Mouse (Mus musculus) lung, adult 2 months (tissue): Measurements from ENCODE around the gene Tcf20.

ENCODE experiments used
- CTCF ChIP-seq: fragments of 200-500 bp; IDR thresholded peaks from 2 replicates; pipeline ENCODE4 v1.5.1; 2011; ENCODE audit warnings: mild to moderate bottlenecking, low read length, control low read depth; ENCODE audit not compliant: insufficient read depth
- POLR2A ChIP-seq: fragments of 200-500 bp; IDR thresholded peaks from 2 replicates; pipeline ENCODE4 v1.6.1; 2011; ENCODE audit warnings: low read depth, mild to moderate bottlenecking, control low read depth, low read length, borderline replicate concordance; ENCODE audit errors: extremely low read depth

DNA sequence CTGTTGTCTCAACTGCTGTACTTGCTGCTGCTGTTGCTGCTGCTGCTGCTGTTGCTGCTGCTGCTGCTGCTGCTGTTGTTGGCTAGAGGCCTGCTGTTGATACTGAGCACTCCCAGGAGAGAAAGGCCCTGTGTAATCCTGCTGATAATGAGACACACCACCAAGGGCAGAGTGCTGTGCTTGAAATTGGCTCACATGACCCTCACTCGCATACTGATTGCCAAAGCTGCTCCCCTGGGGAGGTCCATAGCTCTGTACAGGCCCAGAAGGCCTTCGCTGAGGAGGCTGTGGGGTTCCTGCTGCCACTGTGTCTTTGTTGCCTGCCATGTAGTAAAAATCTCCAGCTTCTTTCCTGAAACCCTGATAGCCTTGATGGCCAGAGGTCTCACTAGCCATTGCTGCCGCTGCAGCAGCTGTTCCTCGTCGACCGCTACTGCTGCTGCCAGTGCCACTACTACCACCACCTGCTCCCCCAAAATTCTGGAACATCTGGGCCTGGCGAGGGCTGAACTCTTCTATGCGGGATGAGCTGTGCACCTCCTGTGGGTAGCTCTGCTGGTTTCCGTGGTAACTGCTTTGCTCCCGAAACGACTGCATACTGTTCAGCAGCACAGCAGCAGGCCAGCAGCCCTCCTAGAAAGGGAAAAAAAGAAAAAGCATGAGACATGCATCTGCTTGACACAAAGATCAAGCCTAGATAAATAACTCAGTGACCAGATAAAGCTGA is 130.9 kb downstream of the Tcf20 start:
- TF ChIP-seq CTCF (no peak), POLR2A (no peak)
